Mouse (Mus musculus): ENCODE results near the gene Gars. TPM values are rescaled to one million over a fixed set of nuclear protein-coding genes. Genes with fewer than 3 reads are reported as not detected.

Gene Gars
- polyA plus RNA-seq (2015; fragmentation: Nextera tagmentation; extraction: Ambion mirVana) = 138 and 153 TPM in 2 replicates

- H3K9me3 ChIP-seq = no peaks in the 10 kb centered on the region
- peak; percentile 97 for ATAC-seq (ENCODE audit: insufficient read depth, low FRiP score, low read depth)
- H3K27me3 ChIP-seq (replicated peaks) = no peaks in the 10 kb centered on the region
- H3K4me1 ChIP-seq = peaks cover 7% of the 10 kb centered on the region; the same call in 1 of the 2 replicates
- H3K4me3 ChIP-seq (replicated peaks) = peak within 1 kb of the TSS; percentile 97
- H3K9ac ChIP-seq = peak within 1 kb of the TSS; percentile 98
- WGBS = under 1% methylated on average over 86 of the region's 87 CpGs
- H3K36me3 ChIP-seq = no peaks in the 10 kb centered on the region
- H3K4me2 ChIP-seq = peak within 1 kb of the TSS; percentile 73
- peak within 1 kb of the TSS; percentile 96 for H3K27ac ChIP-seq
These were observed at the start of gene Gars for GRCm38 (mm10) chr6:55037799-55038670. Gene Gars, plus strand, starts transcription at chr6:55038007.

DNA sequence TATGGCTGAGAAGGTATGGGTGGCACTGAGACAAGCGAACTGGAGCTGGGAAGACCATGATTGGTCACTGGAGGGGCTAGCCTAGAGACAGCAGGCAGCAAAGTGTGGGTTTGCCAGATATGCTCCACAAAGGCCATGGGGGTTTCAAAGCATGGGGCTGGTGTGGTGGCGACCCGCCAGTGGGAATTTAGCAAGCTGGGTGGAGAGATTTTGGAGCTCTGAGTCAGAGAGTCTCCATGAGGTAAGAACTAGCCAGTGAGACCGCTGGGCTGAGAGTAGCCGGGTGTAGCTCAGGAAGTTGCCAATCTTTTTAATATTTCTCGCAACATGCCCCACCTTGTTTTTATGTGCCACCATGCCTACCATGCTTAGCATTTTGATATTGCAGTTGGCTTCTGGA is 49.7 kb upstream of the Gars start:
- H3K27me3 ChIP-seq (replicated peaks) = no peaks in the 10 kb centered on the region
- H3K9me3 ChIP-seq = no peaks in the 10 kb centered on the region
- 93% methylated on average over 6 of the region's 6 CpGs for WGBS
- no peaks in the 10 kb centered on the region for H3K36me3 ChIP-seq
- H3K9ac ChIP-seq = no peak overlapping the region
- no peak overlapping the region for H3K4me3 ChIP-seq (replicated peaks)
- peaks cover 3% of the 10 kb centered on the region; the same call in 1 of the 2 replicates for H3K4me1 ChIP-seq
- no peak for ATAC-seq (ENCODE audit: insufficient read depth, low FRiP score, low read depth)
- H3K27ac ChIP-seq = no peak overlapping the region
- no peak overlapping the region for H3K4me2 ChIP-seq

DNA sequence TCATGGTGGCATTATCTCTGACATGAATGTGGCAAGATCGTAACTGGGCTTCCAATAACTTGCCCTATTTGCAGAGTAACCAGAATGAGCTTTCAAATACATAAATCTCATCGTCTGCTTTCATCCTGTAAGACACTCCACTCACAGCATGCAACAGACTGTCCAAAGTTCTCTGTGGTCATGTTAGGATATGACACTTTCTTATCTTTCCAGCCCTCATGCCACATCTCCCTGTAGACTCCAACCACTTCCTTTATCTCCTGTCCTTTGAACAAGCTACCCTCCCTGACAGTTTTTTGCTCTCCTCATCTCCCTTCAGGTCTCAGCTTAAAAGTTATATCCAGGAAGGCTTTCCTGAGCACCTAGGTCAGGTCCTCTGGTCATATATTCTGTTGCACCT is 46.6 kb upstream of the Gars start:
- WGBS = 71% methylated on average over 2 of the region's 2 CpGs

GRCm38 (mm10) chr6:54992141-54992540 is 45.7 kb upstream of the Gars start:
- 0 out of 2 replicates have a peak overlapping the region, but pooled peaks have one; percentile 51 for H3K27ac ChIP-seq
- peak overlapping the region; percentile 58 for H3K4me3 ChIP-seq (replicated peaks)
- H3K36me3 ChIP-seq = no peaks in the 10 kb centered on the region

More for the DNA sequence above, 46.6 kb upstream of the Gars start:
- H3K9ac ChIP-seq = no peak overlapping the region
- H3K4me1 ChIP-seq = peaks cover 6% of the 10 kb centered on the region; the same call in 1 of the 2 replicates
- no peak overlapping the region for H3K4me3 ChIP-seq (replicated peaks)
- H3K36me3 ChIP-seq = no peaks in the 10 kb centered on the region
- no peaks in the 10 kb centered on the region for H3K9me3 ChIP-seq
- H3K27ac ChIP-seq = no peak overlapping the region
- ATAC-seq (ENCODE audit: insufficient read depth, low FRiP score, low read depth) = no peak
- no peak overlapping the region for H3K4me2 ChIP-seq
- no peaks in the 10 kb centered on the region for H3K27me3 ChIP-seq (replicated peaks)

GRCm38 (mm10) chr6:54992734-54993260 is 45.0 kb upstream of the Gars start, which contains the start of gene Ggct:
Gene Ggct, minus strand, starts transcription at chr6:54992950.
- no peaks in the 10 kb centered on the region for H3K27me3 ChIP-seq (replicated peaks)
- 0 out of 2 replicates have a peak within 1 kb of the TSS, but pooled peaks have one; percentile 51 for H3K27ac ChIP-seq
- peak within 1 kb of the TSS; percentile 98 for H3K4me2 ChIP-seq
- ATAC-seq (ENCODE audit: insufficient read depth, low FRiP score, low read depth) = peak; percentile 100
- no peaks in the 10 kb centered on the region for H3K9me3 ChIP-seq
- no peaks in the 10 kb centered on the region for H3K36me3 ChIP-seq
- 1% methylated on average over 41 of the region's 41 CpGs for WGBS
- peaks cover 6% of the 10 kb centered on the region; the same call in 1 of the 2 replicates for H3K4me1 ChIP-seq
- H3K4me3 ChIP-seq (replicated peaks) = peak within 1 kb of the TSS; percentile 58
- H3K9ac ChIP-seq = peak within 1 kb of the TSS; percentile 38; the same call in 1 of the 2 replicates

More at GRCm38 (mm10) chr6:54992141-54992540, 45.7 kb upstream of the Gars start:
- H3K27me3 ChIP-seq (replicated peaks) = no peaks in the 10 kb centered on the region
- WGBS = 1% methylated on average over 7 of the region's 7 CpGs
- H3K9ac ChIP-seq = peak overlapping the region; percentile 38; the same call in 1 of the 2 replicates
- no peak for ATAC-seq (ENCODE audit: insufficient read depth, low FRiP score, low read depth)
- H3K9me3 ChIP-seq = no peaks in the 10 kb centered on the region
- H3K4me2 ChIP-seq = peak overlapping the region; percentile 98
- peaks cover 6% of the 10 kb centered on the region; the same call in 1 of the 2 replicates for H3K4me1 ChIP-seq

DNA sequence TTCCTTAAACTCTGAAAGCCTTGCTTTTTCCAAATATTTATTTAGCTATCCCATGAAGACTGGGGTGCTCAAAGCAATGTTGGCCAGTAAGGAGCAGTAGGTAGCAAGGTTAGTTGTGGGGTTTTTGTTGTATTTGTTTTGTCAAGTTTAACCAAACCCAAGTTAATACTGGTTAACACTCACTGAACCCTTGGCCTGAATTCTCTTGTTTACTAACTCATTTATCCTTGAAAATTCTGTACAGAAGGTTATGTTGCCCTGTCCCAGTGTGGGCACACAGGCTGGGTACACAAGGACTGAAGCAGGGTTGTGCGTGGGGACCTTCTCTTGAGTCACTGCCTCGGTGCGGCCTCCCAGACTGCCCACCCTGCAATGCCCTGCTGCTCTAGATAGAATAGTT is 41.4 kb upstream of the Gars start:
- Histone ChIP-seq H3K9ac (no peak overlapping the region), H3K27me3 (replicated peaks) (no peaks in the 10 kb centered on the region), H3K36me3 (no peaks in the 10 kb centered on the region), H3K4me1 (peaks cover 6% of the 10 kb centered on the region; the same call in 1 of the 2 replicates), H3K27ac (no peak overlapping the region), H3K4me3 (replicated peaks) (no peak overlapping the region), H3K4me2 (no peak overlapping the region), H3K9me3 (no peaks in the 10 kb centered on the region)
- WGBS = 85% methylated on average over 3 of the region's 3 CpGs
- no peak for ATAC-seq (ENCODE audit: insufficient read depth, low FRiP score, low read depth)

DNA sequence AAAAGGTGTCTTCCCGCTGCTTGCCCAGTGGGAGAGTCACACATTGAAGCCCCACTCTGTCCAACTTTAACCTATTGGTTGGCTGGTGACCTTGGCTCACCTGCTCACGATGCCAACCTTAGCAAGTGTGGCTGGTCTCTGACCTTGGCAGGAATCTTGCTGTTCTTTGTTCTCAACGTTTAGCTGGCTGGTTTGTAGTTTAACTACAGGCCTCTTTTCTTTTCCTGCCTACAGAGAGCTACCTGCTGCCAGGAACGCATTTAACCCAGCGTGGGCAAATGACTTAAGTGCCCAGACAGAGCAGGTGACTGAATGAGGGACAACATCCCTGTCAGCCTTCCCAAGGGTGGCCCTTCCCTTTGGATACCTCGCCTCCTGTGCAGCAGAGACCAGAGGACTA is 40.1 kb upstream of the Gars start:
- no peaks in the 10 kb centered on the region for H3K27me3 ChIP-seq (replicated peaks)
- H3K9ac ChIP-seq = no peak overlapping the region
- no peak for ATAC-seq (ENCODE audit: insufficient read depth, low FRiP score, low read depth)
- 82% methylated on average over 6 of the region's 6 CpGs for WGBS
- no peak overlapping the region for H3K4me2 ChIP-seq
- peaks cover 4% of the 10 kb centered on the region; the same call in 1 of the 2 replicates for H3K4me1 ChIP-seq
- H3K36me3 ChIP-seq = no peaks in the 10 kb centered on the region
- no peaks in the 10 kb centered on the region for H3K9me3 ChIP-seq
- H3K4me3 ChIP-seq (replicated peaks) = no peak overlapping the region
- no peak overlapping the region for H3K27ac ChIP-seq

- no peaks in the 10 kb centered on the region for H3K36me3 ChIP-seq
- H3K4me1 ChIP-seq = no peaks in the 10 kb centered on the region
- ATAC-seq (ENCODE audit: insufficient read depth, low FRiP score, low read depth) = no peak
- H3K4me2 ChIP-seq = no peak overlapping the region
- no peaks in the 10 kb centered on the region for H3K9me3 ChIP-seq
- no peak overlapping the region for H3K9ac ChIP-seq
- WGBS = 79% methylated on average over 4 of the region's 4 CpGs
- H3K27me3 ChIP-seq (replicated peaks) = no peaks in the 10 kb centered on the region
- no peak overlapping the region for H3K4me3 ChIP-seq (replicated peaks)
- H3K27ac ChIP-seq = no peak overlapping the region
These were observed 36.5 kb upstream of the Gars start for GRCm38 (mm10) chr6:55001320-55001719.

DNA sequence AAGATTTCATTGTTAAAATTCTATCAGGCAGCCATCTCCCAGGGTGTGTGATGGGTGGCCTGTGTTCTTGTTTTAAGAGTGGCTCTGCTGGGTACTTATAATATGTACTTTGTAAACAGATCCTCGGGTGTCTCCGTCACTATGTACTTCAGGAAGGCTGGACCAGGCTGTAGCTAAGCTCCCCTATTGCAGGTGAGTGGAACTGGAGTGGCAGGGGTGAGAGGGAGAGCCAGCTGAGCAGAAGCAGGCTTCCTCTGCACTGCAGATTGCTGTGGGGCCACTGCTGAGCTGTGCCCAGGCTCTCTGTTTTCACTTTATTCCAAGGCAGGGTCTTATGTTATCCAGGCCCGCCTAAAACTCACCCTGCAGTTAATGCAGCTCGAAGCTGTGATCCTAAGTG is 35.4 kb upstream of the Gars start:
- Histone ChIP-seq H3K27me3 (replicated peaks) (no peaks in the 10 kb centered on the region), H3K36me3 (no peaks in the 10 kb centered on the region), H3K9me3 (no peaks in the 10 kb centered on the region), H3K4me3 (replicated peaks) (no peak overlapping the region), H3K27ac (no peak overlapping the region), H3K4me1 (no peaks in the 10 kb centered on the region), H3K9ac (no peak overlapping the region), H3K4me2 (no peak overlapping the region)
- 55% methylated on average over 4 of the region's 4 CpGs for WGBS
- no peak for ATAC-seq (ENCODE audit: insufficient read depth, low FRiP score, low read depth)

DNA sequence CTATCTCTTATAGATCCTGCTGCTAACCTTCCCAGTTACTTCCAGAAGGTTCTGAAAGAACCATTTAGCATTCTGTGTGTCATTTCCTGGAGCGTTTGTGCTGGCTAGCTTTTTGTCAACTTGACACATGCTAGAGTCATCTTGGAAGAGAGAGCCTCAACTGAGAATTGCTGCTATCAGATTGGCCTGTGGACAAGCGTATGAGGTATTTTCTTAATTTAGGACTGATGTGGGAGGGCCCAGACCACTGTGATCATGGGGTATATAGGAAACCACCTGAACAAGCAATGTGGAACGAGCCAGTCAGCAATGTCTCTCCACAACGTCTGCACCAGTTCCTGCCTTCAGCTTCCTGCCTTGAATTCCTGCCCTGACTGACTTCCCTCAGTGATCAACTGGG is 34.2 kb upstream of the Gars start:
- no peak overlapping the region for H3K4me2 ChIP-seq
- H3K4me1 ChIP-seq = no peaks in the 10 kb centered on the region
- no peak overlapping the region for H3K4me3 ChIP-seq (replicated peaks)
- no peak overlapping the region for H3K9ac ChIP-seq
- H3K27ac ChIP-seq = no peak overlapping the region
- H3K9me3 ChIP-seq = no peaks in the 10 kb centered on the region
- 73% methylated on average over 4 of the region's 4 CpGs for WGBS
- no peaks in the 10 kb centered on the region for H3K27me3 ChIP-seq (replicated peaks)
- ATAC-seq (ENCODE audit: insufficient read depth, low FRiP score, low read depth) = no peak
- H3K36me3 ChIP-seq = no peaks in the 10 kb centered on the region

DNA sequence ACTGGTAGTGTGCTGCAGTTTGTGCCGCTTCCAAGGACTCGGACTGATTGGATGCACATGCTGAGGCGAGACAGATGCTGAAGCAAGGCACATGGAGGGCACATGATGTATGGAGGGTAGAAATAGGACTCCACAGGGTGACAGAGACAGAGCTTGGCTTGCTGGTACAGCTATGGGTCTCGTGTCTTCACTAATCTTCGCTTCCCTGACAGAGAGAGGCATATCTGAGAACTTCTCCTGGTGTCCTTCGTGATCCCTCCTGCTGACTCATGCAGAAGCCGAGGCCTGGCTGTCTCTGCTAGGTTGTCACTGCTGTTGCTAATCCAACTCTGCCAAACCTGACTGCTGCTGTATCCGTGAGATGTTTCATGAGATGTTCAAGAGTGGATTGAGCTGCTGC is 29.4 kb upstream of the Gars start:
- Histone ChIP-seq H3K4me2 (no peak overlapping the region), H3K36me3 (no peaks in the 10 kb centered on the region), H3K27me3 (replicated peaks) (no peaks in the 10 kb centered on the region), H3K27ac (no peak overlapping the region), H3K9me3 (no peaks in the 10 kb centered on the region), H3K9ac (no peak overlapping the region), H3K4me3 (replicated peaks) (no peak overlapping the region), H3K4me1 (no peaks in the 10 kb centered on the region)
- ATAC-seq (ENCODE audit: insufficient read depth, low FRiP score, low read depth) = no peak
- WGBS = 82% methylated on average over 8 of the region's 8 CpGs
